Mouse (Mus musculus): ENCODE measurements around the gene Chmp2a. TPM values are rescaled to one million over a fixed set of nuclear protein-coding genes. Genes with fewer than 3 reads are reported as not detected.
"Not testable (repeated sequence)": the region's sequence is repeated elsewhere in the genome, so short reads cannot be mapped to it uniquely, and the experiment has no call there.

Gene Chmp2a
- polyA plus RNA-seq (2011; ENCODE audit: insufficient read depth, insufficient read length, low replicate concordance, missing spikeins), result 123 and 183 TPM in 2 replicates

DNA sequence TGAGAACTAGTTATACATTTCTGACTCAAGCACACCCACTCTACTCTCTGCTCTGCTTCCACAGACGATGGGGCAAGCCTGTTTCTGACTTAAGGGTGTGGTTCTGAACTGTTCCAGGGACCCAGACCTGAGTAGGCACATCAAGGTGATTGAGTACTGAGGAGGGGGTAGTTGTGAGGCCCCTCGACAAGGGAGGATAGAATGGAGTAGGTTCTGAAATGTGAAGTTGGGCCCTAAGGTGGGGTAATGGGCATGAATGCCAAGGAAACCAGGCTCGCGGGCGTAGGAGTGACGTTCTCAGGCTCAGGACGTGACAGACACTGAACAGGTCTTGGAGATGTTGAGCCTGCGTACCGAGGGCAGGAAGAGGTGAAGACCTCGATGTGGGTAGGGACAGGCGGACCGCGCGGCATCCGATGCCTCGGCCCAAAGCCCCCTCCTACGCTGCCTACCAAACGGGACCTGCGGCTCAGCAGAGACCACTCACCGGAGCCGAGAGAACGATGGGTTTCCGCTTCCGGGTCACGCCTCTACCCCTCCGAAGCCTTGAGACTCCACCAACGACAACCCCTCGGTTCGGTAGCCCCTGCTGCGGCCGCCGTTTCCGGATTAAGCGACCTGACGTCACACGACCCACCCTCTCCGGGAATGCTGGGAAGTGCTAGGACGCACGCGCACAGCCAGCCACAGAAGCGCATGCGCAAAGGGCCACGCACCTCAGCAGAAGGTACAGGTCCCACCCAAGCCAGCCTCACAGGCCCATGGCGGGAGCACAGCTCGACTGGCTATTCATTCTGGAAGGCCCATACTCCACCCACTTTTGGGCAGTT, at the start of gene Chmp2a:
Gene Chmp2a (minus strand): TSS at position 660 of the 830 bp plus-strand sequence.
- under 1% methylated on average over 45 of the region's 45 CpGs for WGBS
- TF ChIP-seq CTCF (IDR thresholded peaks at IDR 0.05; ENCODE audit: control insufficient read depth, insufficient read depth, low read length), result no peak
- TF ChIP-seq POLR2A (IDR thresholded peaks at IDR 0.05; ENCODE audit: borderline replicate concordance, control insufficient read depth, low read depth, low read length), result peak; percentile 89
- Histone ChIP-seq H3K4me1 (ENCODE audit: control insufficient read depth, insufficient read depth, low read length) (peaks cover 7% of the 10 kb centered on the region; the same call in 1 of the 2 replicates), H3K27ac (ENCODE audit: control insufficient read depth, insufficient read depth, low read depth, low read length, poor library complexity) (peak within 1 kb of the TSS; percentile 90), H3K4me3 (replicated peaks; ENCODE audit: control insufficient read depth, low read depth, low read length) (peak within 1 kb of the TSS; percentile 90)

- Histone ChIP-seq H3K27ac (ENCODE audit: control insufficient read depth, insufficient read depth, low read depth, low read length, poor library complexity) (no peak overlapping the region), H3K4me1 (ENCODE audit: control insufficient read depth, insufficient read depth, low read length) (no peaks in the 10 kb centered on the region), H3K4me3 (replicated peaks; ENCODE audit: control insufficient read depth, low read depth, low read length) (no peak overlapping the region)
- TF ChIP-seq POLR2A (IDR thresholded peaks at IDR 0.05; ENCODE audit: borderline replicate concordance, control insufficient read depth, low read depth, low read length), result no peak
- TF ChIP-seq CTCF (IDR thresholded peaks at IDR 0.05; ENCODE audit: control insufficient read depth, insufficient read depth, low read length), result no peak
- 60% methylated on average over 5 of the region's 5 CpGs for WGBS
These were observed 37.7 kb upstream of the Chmp2a start for GRCm38 (mm10) chr7:13072293-13072692.

GRCm38 (mm10) chr7:13063399-13063798, 28.8 kb upstream of the Chmp2a start:
- 51% methylated on average over 2 of the region's 2 CpGs for WGBS
- H3K4me1 ChIP-seq (ENCODE audit: control insufficient read depth, insufficient read depth, low read length), result not testable (repeated sequence)

GRCm38 (mm10) chr7:13059536-13059935, 24.9 kb upstream of the Chmp2a start:
- TF ChIP-seq POLR2A (IDR thresholded peaks at IDR 0.05; ENCODE audit: borderline replicate concordance, control insufficient read depth, low read depth, low read length) (no peak), CTCF (IDR thresholded peaks at IDR 0.05; ENCODE audit: control insufficient read depth, insufficient read depth, low read length) (no peak)
- Histone ChIP-seq H3K27ac (ENCODE audit: control insufficient read depth, insufficient read depth, low read depth, low read length, poor library complexity) (no peak overlapping the region), H3K4me1 (ENCODE audit: control insufficient read depth, insufficient read depth, low read length) (no peaks in the 10 kb centered on the region), H3K4me3 (replicated peaks; ENCODE audit: control insufficient read depth, low read depth, low read length) (no peak overlapping the region)
- 78% methylated on average over 9 of the region's 9 CpGs for WGBS

More at GRCm38 (mm10) chr7:13063399-13063798, 28.8 kb upstream of the Chmp2a start:
- H3K4me3 ChIP-seq (replicated peaks; ENCODE audit: control insufficient read depth, low read depth, low read length); H3K27ac ChIP-seq (ENCODE audit: control insufficient read depth, insufficient read depth, low read depth, low read length, poor library complexity): not testable (repeated sequence)

DNA sequence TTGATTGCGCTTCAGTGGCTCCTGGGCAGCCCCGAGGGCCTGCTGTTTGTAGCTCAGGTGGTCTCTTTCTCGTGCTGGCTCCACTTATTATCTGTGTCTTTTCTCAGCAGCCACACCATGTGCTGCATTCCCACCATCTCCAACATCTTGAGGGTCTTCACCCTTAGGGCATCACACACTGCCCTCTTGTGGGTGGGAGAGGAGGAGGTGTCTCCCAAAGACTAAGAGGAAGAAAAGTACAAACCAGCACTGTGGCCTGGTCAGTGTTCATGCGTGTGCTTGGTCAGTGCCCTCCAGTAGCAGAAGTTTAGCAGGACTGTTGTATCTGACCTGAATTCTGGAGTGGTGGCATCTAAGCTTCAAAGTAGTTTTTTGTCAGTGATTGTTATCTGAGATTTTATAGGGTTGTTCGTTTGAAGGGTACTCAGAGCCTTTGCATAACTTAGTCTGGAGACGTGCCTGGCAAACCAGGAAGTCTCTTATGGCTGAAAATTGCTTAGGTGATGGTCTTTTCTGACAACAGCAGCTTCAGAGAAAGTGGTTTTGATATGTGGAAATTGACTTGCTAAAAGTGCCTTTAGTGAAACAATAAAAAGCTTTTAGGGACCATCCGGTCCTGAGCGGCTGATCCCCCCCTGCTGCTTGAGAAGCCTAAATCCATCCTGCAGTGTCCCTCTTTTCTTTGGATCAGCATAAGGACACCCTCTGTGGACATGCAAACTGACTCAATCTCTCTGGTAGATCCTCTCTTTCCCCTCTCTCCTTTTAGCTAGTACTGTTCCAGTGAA, 22.5 kb upstream of the Chmp2a start:
- WGBS, result 67% methylated on average over 8 of the region's 8 CpGs
- Histone ChIP-seq H3K4me1 (ENCODE audit: control insufficient read depth, insufficient read depth, low read length) (no peaks in the 10 kb centered on the region), H3K4me3 (replicated peaks; ENCODE audit: control insufficient read depth, low read depth, low read length) (no peak overlapping the region), H3K27ac (ENCODE audit: control insufficient read depth, insufficient read depth, low read depth, low read length, poor library complexity) (no peak overlapping the region)
- TF ChIP-seq CTCF (IDR thresholded peaks at IDR 0.05; ENCODE audit: control insufficient read depth, insufficient read depth, low read length) (peak; percentile 35; the same call in 1 of the 2 replicates), POLR2A (IDR thresholded peaks at IDR 0.05; ENCODE audit: borderline replicate concordance, control insufficient read depth, low read depth, low read length) (no peak)

GRCm38 (mm10) chr7:13054287-13055010, 19.8 kb upstream of the Chmp2a start, which contains the start of gene Mzf1:
Mzf1 (minus strand) TSS chr7:13054764.
- Histone ChIP-seq H3K4me3 (replicated peaks; ENCODE audit: control insufficient read depth, low read depth, low read length) (peak within 1 kb of the TSS; percentile 83), H3K4me1 (ENCODE audit: control insufficient read depth, insufficient read depth, low read length) (no peaks in the 10 kb centered on the region), H3K27ac (ENCODE audit: control insufficient read depth, insufficient read depth, low read depth, low read length, poor library complexity) (peak within 1 kb of the TSS; percentile 48)
- TF ChIP-seq CTCF (IDR thresholded peaks at IDR 0.05; ENCODE audit: control insufficient read depth, insufficient read depth, low read length) (no peak), POLR2A (IDR thresholded peaks at IDR 0.05; ENCODE audit: borderline replicate concordance, control insufficient read depth, low read depth, low read length) (0 out of 2 replicates have a peak, but pooled peaks have one; percentile 16)
- under 1% methylated on average over 41 of the region's 41 CpGs for WGBS

GRCm38 (mm10) chr7:13053961-13054286, 19.3 kb upstream of the Chmp2a start:
- no peak for TF ChIP-seq POLR2A (IDR thresholded peaks at IDR 0.05; ENCODE audit: borderline replicate concordance, control insufficient read depth, low read depth, low read length)
- TF ChIP-seq CTCF (IDR thresholded peaks at IDR 0.05; ENCODE audit: control insufficient read depth, insufficient read depth, low read length), result no peak

GRCm38 (mm10) chr7:13053501-13053900, 18.9 kb upstream of the Chmp2a start:
- H3K27ac ChIP-seq (ENCODE audit: control insufficient read depth, insufficient read depth, low read depth, low read length, poor library complexity), result no peak overlapping the region
- TF ChIP-seq POLR2A (IDR thresholded peaks at IDR 0.05; ENCODE audit: borderline replicate concordance, control insufficient read depth, low read depth, low read length) (no peak), CTCF (IDR thresholded peaks at IDR 0.05; ENCODE audit: control insufficient read depth, insufficient read depth, low read length) (no peak)
- 93% methylated on average over 2 of the region's 2 CpGs for WGBS
- H3K4me3 ChIP-seq (replicated peaks; ENCODE audit: control insufficient read depth, low read depth, low read length), result no peak overlapping the region
- H3K4me1 ChIP-seq (ENCODE audit: control insufficient read depth, insufficient read depth, low read length), result no peaks in the 10 kb centered on the region

More at GRCm38 (mm10) chr7:13053961-13054286, 19.3 kb upstream of the Chmp2a start:
- H3K4me3 ChIP-seq (replicated peaks; ENCODE audit: control insufficient read depth, low read depth, low read length), result peak overlapping the region; percentile 83
- WGBS, result 4% methylated on average over 15 of the region's 15 CpGs
- peak overlapping the region; percentile 5; the same call in 1 of the 2 replicates for H3K27ac ChIP-seq (ENCODE audit: control insufficient read depth, insufficient read depth, low read depth, low read length, poor library complexity)
- no peaks in the 10 kb centered on the region for H3K4me1 ChIP-seq (ENCODE audit: control insufficient read depth, insufficient read depth, low read length)

Measured in bone marrow, adult 2 months (tissue).